Mouse (Mus musculus): ENCODE results near the gene Strip1.

The Strip1 gene

DNA sequence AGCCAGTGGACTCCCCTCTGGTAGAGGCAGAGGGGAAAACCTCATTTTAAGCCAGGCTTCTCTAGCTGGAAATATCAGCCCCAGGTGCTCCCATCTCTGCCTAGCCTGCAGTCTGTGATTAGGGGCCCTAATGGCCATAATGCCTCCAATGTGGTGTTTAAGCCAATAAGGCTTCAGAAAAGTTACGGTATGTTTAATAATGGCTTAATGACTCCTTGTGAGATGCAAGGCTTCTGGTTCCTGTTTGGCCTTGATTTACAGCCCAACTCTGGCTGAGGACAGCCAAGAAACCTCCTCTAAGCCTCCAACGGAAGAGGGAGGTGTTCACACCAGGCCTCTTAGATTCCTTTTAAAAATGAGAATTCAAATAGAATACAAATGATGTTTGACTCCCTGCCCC is 37.9 kb downstream of the Strip1 start:
- no peak for DNase-seq (ENCODE audit: inconsistent ontology term)

DNA sequence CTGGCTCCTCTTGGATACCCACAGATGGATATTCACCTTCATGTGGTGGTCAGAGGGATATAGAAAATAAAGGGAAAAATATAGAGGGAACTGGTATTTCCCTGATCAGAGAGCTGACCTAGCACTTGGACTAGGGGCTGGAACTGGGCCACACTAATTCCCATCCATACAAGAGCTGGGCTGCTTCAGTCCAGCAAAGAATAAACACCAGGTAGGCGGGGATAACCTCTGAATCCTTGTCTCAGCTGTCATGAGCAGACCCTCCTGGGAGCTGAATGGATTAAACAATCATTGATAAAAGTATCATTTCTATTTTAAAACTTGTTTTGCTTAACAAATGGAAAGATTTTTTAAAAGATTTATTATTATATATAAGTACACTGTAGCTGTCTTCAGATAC is 39.9 kb downstream of the Strip1 start:
- DNase-seq (ENCODE audit: inconsistent ontology term) = no peak

DNA sequence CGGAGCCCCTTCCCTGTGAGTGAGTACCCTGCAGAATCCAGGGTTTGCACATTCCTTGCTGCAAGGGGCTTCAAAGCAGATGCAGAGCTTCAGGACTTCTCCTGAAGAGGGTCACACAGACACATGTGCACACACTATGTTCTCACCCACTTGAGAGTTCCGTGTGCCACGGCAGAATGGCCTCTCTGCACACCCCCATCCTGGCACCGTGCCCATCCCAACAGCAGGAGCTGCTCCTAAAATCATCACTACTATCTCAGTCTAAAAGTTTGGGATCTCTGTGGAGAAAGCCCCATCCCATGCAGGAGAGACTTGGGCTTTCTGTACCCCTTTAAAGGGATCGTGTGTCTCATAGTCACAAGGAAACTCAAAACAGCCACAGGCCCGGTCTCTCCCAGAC is 45.0 kb downstream of the Strip1 start:
- DNase-seq (ENCODE audit: inconsistent ontology term) = no peak

DNA sequence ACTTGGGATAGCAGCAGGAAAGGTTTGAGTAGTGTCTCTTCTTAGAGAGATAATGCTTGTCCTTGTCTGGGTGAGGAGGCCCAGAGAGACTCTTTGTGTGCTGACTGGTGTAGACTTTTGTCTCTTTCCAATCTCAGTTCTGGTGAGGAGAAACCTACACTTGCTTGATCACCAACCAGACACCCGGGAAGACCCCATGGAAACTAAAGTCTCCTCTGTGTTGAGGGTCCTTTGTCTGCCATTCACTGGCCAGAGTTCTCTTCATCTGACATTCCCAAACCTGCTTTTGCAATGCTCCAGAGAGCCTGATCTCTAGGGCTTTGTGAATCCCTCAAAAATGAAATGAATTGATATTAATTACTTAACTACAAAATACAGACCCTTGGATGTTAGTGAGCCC is 47.6 kb downstream of the Strip1 start:
- DNase-seq (ENCODE audit: inconsistent ontology term) = no peak

DNA sequence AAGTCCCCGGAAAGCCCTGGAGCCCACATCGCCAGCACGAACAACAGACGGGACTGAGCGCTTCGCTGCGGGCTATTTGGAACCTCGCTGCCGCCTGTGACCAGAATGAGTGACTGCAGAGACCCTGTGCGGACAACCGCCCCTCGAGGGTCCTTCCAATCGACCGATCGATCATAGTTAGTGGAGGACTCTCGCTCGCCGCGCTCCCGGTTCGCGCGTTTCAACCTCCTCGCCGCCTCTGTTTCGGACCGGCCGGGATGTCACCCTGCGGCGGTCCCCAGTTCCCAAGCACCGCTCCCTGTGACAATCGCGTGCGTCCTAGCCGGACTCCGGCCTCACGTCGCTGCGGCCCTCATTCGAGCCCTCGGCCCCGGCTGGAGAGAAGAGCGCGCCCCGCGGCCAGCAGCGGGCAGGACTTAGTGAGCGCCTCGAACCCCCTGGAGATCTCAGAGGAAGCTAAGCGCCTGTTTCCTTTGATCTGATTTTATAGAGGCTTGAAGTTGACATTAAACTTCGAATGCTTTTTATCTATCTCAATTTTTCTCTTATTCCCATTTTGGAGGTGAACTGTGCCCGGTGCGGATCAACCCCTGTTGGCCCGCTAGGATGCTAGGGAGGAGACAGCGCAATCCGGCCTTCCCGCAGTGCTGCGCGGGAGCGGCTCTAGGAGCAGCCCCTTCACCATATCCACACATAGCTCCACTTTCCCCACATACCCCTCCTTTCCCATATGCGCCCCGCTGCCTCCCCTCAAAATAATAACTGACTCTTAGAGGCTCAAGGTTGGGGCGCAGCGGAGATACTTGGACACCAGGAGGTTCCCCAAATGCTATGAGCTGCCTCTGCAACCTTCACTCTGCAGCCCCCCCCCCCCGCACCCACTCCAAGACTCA is 48.4 kb downstream of the Strip1 start:
- peak; percentile 36 for DNase-seq (ENCODE audit: inconsistent ontology term)

DNA sequence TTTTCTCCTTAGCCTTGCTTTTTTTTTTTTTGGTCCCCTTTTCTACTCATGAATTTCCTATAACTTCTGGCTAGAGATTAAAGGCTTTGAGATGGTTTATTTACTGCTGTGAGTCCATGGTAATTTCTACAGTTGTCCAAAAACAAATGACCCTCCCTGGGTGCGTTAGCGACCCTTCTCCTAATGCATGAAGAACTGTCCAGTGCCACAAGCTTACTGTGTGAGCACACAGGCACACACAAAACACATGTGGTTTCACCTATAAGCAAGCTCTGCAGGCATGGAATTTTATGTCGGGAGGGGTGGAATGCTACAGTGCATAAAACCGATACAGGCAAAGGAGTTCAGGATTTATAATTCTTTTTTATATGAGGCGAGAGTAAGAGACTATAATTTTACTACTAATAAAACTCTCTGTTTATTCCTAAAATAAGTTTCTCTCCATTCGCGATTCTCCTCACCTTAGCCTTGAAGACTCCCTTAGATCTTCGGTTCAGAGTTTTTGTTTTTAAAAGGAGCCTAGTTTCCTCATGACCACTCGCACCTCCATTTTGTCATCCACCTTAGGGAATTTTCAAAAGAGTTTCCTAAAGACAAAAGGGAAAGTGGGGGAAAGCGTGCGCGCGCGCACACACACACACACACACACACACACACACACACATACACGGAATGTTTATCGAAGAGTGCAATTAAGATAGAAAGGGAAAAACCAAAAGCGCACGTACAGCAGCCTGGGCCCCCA is 49.2 kb downstream of the Strip1 start:
- DNase-seq (ENCODE audit: inconsistent ontology term) = peak; percentile 22

DNA sequence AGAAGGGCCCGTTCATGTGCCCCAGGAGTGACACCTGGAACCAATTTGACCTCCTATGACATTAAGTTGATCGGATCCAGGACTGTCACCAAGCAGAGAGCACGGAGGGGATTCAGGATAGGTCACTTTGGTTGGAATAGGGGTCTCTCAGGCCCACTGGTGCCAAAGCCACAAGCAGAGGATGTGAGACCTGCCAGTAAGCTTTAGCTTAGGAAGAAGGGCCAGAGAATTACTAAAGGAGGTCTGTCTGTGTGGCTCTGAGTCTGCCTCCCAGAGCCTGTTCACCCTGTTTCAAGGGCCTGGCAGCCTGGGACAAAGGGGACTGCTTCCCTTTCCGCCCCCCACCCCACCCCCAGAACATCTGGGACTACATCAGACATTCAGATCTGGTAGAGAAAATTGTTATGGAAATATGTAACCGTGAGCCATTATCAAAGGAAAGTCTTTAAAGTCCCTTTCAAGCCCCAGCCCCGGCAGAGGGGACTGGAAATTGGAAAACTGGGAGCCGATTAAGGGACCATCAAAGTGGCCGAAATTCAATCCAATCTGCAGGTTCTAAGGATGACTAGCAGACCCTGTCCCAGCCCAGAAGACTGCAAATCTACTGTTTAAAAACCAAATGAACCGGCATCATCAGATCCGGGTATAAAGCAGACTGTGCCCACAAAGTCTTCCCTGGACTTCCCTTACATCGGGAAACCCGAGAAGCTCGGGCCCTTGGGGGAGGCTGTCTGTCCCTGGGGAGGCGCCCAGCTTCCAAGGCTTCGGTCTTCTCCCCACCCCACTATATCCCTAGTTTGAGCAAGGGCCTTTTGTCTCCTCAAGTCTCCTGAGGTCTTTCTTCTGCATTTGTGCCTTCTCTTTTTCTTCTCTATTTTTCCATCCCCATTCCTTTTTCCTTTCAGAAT is 50.1 kb downstream of the Strip1 start:
- DNase-seq (ENCODE audit: inconsistent ontology term) = no peak

DNA sequence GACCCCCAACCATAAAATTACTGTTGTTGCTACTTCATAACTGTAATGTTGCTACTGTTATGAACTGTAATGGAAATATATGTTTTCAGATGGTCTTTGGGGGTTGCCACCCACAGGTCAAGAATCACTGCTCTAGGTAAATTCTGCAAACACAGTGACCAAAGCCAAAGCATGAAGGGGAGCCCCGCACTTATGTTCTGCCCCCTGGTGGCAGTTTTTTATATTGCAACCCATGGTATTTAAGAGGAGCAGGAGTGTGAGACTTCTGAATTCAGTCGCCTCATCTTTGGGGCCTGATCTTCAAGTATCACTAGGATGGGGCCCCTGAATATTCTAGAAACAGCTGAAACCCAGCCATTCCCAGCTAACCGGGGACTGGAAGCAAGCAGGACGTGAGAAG is 52.0 kb downstream of the Strip1 start:
- DNase-seq (ENCODE audit: inconsistent ontology term) = peak; percentile 40

DNA sequence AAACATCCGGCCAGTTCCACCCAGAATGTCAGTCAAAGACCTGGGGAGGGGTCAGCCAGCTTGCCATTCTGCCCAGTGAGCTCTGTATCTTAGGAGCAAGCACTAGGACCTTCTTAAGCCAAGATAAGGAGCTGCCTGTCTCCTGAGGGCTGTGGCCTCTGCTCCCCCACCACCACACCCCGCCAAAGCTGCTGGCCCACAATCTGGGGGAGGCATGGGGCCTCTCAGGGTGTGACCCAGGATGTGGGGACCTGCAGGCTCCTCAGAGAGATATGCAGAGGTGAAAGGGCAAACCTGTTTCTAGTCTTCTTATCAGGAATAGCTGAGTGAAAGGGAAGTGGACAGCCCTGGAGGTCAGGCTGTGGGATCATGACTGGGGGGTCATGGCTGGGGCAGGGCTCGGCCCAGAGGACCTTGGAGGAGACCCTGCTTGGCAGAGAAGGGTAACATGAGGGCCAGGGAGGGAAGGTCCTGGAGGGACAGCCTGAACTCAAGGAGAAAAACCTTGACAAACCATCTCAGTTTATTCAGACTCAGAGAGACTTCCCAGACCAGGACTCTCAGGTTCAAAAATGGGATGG is 53.6 kb downstream of the Strip1 start:
- no peak for DNase-seq (ENCODE audit: inconsistent ontology term)

DNA sequence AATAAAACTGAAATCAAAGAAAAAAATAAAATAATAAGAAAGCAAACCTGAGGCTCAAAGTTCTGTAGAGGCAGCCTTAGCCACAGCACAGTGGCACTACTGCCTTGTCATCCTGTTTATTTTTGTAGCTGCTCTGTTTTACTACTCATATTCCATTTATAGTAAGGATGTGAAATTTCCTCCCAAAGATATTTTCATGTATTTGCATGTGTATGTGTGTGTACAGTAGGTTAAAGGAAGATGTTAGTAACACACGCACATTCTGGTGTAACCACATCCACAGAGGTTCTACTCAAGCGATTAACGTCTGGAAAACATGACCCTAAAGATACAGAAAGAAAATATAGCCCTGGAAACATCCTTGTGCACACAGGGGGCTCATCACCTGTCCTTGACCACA is 54.7 kb downstream of the Strip1 start:
- DNase-seq (ENCODE audit: inconsistent ontology term) = no peak

DNA sequence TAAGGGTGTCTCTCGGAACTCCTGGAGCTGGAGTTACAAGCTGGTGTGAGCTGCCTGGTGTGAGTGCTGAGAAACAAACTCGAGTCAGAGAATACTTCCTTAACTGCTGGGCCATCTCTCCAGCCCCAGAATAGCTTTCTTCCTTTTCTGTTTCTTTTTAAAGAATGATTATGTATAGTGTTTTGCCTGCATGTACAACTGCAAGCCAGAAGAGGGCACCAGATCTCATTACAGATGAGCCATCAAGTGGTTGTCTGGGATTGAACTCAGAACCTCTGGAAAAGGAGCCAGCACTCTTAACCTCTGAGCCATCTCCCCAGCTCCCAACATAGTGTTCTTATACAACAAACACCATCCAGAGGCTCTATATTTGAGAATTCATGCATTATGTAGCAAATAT is 60.3 kb downstream of the Strip1 start:
- no peak for DNase-seq (ENCODE audit: inconsistent ontology term)

DNA sequence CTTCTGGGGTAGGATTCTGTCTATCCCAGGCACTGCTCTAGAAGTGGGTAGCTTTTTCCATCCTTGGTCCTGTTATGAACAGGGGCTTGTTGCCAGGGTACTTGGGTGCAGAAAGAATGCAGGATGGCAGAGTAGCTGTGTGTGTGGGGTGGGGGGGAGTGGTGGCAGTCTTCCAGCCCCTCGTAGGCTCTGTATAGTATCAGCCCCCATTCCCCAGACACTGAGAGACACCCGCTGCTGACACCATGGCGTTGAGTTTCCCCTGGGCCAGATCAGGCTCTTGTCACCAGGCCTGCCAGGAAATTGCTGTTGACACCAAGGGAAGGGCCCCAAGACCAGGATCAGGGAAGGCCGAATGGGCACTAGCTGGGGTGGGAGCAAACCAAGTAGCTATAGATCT is 62.8 kb downstream of the Strip1 start:
- DNase-seq (ENCODE audit: inconsistent ontology term) = no peak

DNA sequence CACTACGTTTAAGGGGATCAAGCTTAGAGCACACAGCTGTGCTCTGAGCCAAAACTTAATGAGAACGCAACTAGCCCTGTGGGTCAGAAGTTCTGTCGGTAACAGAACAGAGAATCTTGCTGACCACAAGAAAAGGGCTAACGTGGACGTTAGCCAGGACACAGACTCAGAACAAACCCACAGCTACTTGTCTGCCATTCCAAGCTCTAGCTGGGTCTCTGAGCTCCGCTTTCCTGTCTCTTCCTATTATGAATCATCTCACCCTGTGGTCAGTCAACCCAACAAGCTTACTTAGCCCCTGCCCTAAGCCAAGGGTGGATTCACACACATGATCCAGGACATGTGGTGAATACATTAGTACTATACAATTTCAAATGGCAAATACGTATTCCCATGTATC is 63.7 kb downstream of the Strip1 start:
- DNase-seq (ENCODE audit: inconsistent ontology term) = peak; percentile 68

DNA sequence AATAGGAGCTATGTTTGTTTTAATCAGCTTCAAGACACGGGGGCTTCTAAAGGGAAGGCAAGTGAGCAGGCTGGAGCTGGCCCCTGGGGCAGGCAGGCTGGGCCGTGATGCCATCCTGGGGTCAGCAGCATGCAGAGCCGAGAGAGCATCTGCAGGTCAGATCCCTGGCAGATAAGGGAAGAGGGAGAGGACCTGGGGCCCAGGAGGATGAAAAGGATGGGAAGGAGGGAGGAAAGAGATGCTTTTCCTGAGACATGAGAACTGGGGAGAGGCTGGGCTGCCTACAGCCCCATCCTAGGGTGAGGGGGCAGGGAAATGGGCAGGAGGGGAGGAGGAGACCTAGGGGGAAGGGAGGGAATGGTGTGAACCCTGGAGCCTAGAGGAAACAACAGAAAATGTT is 66.2 kb downstream of the Strip1 start:
- no peak for DNase-seq (ENCODE audit: inconsistent ontology term)

DNA sequence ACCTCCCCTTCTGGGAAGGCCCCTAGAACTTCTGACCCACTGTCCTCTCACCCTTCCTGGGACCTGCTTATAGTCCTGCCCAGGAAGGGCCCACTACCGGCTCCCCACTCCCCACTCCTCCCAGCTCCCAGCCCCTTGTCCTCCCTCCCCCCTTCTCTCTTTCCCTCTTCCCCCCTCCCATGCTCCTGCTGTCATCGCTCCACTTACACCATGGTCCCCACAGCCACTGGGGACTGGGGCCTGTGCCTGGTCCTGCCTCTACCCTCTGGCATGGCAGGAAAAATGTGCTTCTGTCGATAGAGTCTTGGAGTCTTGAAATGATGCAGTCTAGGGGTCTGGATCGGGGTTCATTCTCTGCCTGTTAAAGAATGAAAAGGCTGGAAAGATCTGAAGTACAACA is 67.6 kb downstream of the Strip1 start:
- no peak for DNase-seq (ENCODE audit: inconsistent ontology term)

DNA sequence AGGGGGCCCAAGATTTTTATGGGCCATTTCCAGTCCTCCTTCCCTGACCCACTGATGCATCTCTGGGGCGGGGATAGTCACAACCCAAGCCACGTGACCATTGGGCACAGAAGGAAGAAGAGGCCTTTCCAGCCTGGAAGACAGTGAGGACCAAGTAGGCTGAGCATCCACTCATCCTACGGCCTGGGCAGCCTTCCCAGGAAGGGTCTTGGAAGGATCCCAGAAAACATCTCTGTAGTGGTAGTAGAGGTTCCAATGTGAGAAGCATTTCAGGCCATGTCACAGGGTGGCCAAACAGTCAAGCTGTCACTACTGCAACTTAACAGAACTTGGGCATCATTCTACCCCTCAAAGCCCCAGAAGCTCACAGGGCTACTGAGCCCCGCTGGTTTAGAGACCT is 68.9 kb downstream of the Strip1 start:
- no peak for DNase-seq (ENCODE audit: inconsistent ontology term)
